In the genomic region with DNA sequence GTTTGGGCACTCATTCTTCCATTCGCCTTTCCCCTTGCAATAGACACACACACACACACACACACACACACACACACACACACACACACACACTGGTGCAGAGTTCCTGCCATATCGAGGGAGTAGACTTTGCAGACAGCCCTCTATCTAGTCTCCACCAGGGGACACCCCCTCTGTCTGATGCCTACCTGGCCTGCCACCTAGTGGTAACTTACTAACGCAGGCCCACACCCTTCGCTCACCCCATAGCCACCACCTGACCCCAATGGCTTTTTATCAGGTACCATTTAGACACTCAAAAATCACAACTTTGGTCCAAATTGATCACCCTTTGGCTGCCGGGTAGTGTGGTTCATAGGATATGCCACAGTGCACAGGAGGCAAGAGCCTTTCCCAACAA, we compare ENCODE assay signal across 8 mouse cellular contexts. TPM values are rescaled to one million over a fixed set of nuclear protein-coding genes. Genes with fewer than 3 reads are reported as not detected.
DNase-seq lines count a peak whose midpoint lies in the region; ATAC-seq and TF ChIP-seq lines count a peak whose summit lies in the region.

No protein-coding gene starts in this region.

- no peak overlapping the region for H3K4me3 ChIP-seq in embryonic facial prominence, embryonic 13.5 days
- H3K4me3 ChIP-seq in embryonic facial prominence, embryonic 10.5 days: no peak overlapping the region
- no peak overlapping the region for H3K4me3 ChIP-seq in liver, embryonic 14.5 days (ENCODE audit: insufficient read depth in 1 of 2, low read depth in 2 of 2, low read length in 2 of 2)

- 41% methylated on average over 5 of the region's 5 CpGs for WGBS in embryonic facial prominence, embryonic 13.5 days
- 45% methylated on average over 5 of the region's 5 CpGs for WGBS in embryonic facial prominence, embryonic 10.5 days
- WGBS in liver, embryonic 14.5 days (ENCODE audit: insufficient replicate concordance): 30% methylated on average over 5 of the region's 5 CpGs

- H3K36me3 ChIP-seq in embryonic facial prominence, embryonic 13.5 days: no peaks in the 10 kb centered on the region
- H3K36me3 ChIP-seq in embryonic facial prominence, embryonic 10.5 days (replicated peaks): no peaks in the 10 kb centered on the region
- no peaks in the 10 kb centered on the region for H3K36me3 ChIP-seq in liver, embryonic 14.5 days (replicated peaks; ENCODE audit: control insufficient read depth, insufficient read depth, low read depth)

- peak; percentile 87 for TF ChIP-seq CTCF in liver, embryonic 14.5 days (IDR thresholded peaks at IDR 0.05; ENCODE audit: low read depth)

- H3K27me3 ChIP-seq in embryonic facial prominence, embryonic 13.5 days: peaks cover 3% of the 10 kb centered on the region; the same call in 1 of the 2 replicates
- H3K27me3 ChIP-seq in embryonic facial prominence, embryonic 10.5 days (replicated peaks; ENCODE audit: low read depth, poor library complexity, severe bottlenecking): no peaks in the 10 kb centered on the region
- H3K27me3 ChIP-seq in liver, embryonic 14.5 days (ENCODE audit: control insufficient read depth, insufficient read depth, low read length): no peaks in the 10 kb centered on the region

- H3K9ac ChIP-seq in embryonic facial prominence, embryonic 13.5 days: no peak overlapping the region
- no peak overlapping the region for H3K9ac ChIP-seq in liver, embryonic 14.5 days (replicated peaks)

- H3K4me2 ChIP-seq in embryonic facial prominence, embryonic 13.5 days: no peak overlapping the region
- H3K4me2 ChIP-seq in liver, embryonic 14.5 days (ENCODE audit: low read depth): no peak overlapping the region

- no peaks in the 10 kb centered on the region for H3K4me1 ChIP-seq in embryonic facial prominence, embryonic 13.5 days
- no peaks in the 10 kb centered on the region for H3K4me1 ChIP-seq in embryonic facial prominence, embryonic 10.5 days
- peaks cover 6 to 16% of the 10 kb centered on the region in 2 experiments for H3K4me1 ChIP-seq in liver, embryonic 14.5 days (replicated peaks; ENCODE audit: control insufficient read depth in 2 of 2, insufficient read depth in 2 of 2, low read length in 1 of 2)

- DNase-seq in embryonic facial prominence, embryonic 10.5 days (ENCODE audit: low spot score): no peak
- peak; percentile 77 for DNase-seq in A20 (ENCODE audit: low read depth, low spot score)
- DNase-seq in c-Kit-positive CD71-positive TER-119-negative erythroid progenitor cells, embryonic 14.5 days (ENCODE audit: low read depth): peak; percentile 48
- peak in 2 of 3 experiments; percentile 23 to 31 for DNase-seq in liver, embryonic 14.5 days (ENCODE audit: low read depth in 3 of 3, low spot score in 3 of 3)
- DNase-seq in thymus, postnatal 14 days: peak; percentile 63
- DNase-seq in kidney, adult 18-20 months: no peak
- no peak for DNase-seq in left cerebral cortex, adult 9 months (ENCODE audit: low spot score in 2 of 2)

- no peak overlapping the region for H3K27ac ChIP-seq in embryonic facial prominence, embryonic 13.5 days
- no peak overlapping the region for H3K27ac ChIP-seq in embryonic facial prominence, embryonic 10.5 days (replicated peaks)
- H3K27ac ChIP-seq in liver, embryonic 14.5 days: no peak overlapping the region

- H3K9me3 ChIP-seq in embryonic facial prominence, embryonic 13.5 days: no peaks in the 10 kb centered on the region
- H3K9me3 ChIP-seq in embryonic facial prominence, embryonic 10.5 days: no peaks in the 10 kb centered on the region
- no peaks in the 10 kb centered on the region for H3K9me3 ChIP-seq in liver, embryonic 14.5 days (ENCODE audit: control insufficient read depth, low read length)

- ATAC-seq in embryonic facial prominence, embryonic 13.5 days (ENCODE audit: insufficient number of reproducible peaks, insufficient read depth, low FRiP score, low TSS enrichment, low read depth): peak; percentile 40; the same call in 1 of the 2 replicates
- ATAC-seq in liver, embryonic 14.5 days (ENCODE audit: insufficient read depth): no peak

- no peak for TF ChIP-seq EP300 in liver, embryonic 14.5 days (IDR thresholded peaks at IDR 0.05; ENCODE audit: low read depth)

RNA-seq across cellular contexts. Expression of a gene that starts 18.7 kb away (rescaled TPM):
- 0.25 and 0.36 TPM in 2 replicates for polyA plus RNA-seq in embryonic facial prominence, embryonic 13.5 days (2015; fragmentation: Nextera tagmentation; extraction: Ambion mirVana)
- polyA plus RNA-seq in embryonic facial prominence, embryonic 10.5 days (2016; fragmentation: Nextera tagmentation; extraction: Ambion mirVana): not detected in 2 replicates
- polyA plus RNA-seq in liver, embryonic 14.5 days (2012; rRNA removed): not detected in 2 replicates
- polyA plus RNA-seq in liver, embryonic 14.5 days (2014; fragmentation: Nextera tagmentation; extraction: Ambion mirVana): not detected in 2 replicates

RNA-seq across cellular contexts. Expression of a gene that starts 54.1 kb away (rescaled TPM):
- polyA plus RNA-seq in embryonic facial prominence, embryonic 13.5 days (2015; fragmentation: Nextera tagmentation; extraction: Ambion mirVana): 187 and 192 TPM in 2 replicates
- 169 and 171 TPM in 2 replicates for polyA plus RNA-seq in embryonic facial prominence, embryonic 10.5 days (2016; fragmentation: Nextera tagmentation; extraction: Ambion mirVana)
- 9.0 and 17.1 TPM in 2 replicates for polyA plus RNA-seq in liver, embryonic 14.5 days (2012; rRNA removed)
- polyA plus RNA-seq in liver, embryonic 14.5 days (2014; fragmentation: Nextera tagmentation; extraction: Ambion mirVana): 60.6 and 62.9 TPM in 2 replicates

Comparison
In these comparisons a context has a peak if more than half of its experiments do, and no peak if none do; other contexts are left out.
1. DNase-seq: peak in A20 (single experiment), c-Kit-positive CD71-positive TER-119-negative erythroid progenitor cells, embryonic 14.5 days (single experiment), liver, embryonic 14.5 days (2 of 3) and thymus, postnatal 14 days (single experiment); none in embryonic facial prominence, embryonic 10.5 days (single experiment), kidney, adult 18-20 months (single experiment) and left cerebral cortex, adult 9 months (0 of 2).